Mouse (Mus musculus): Measurements from ENCODE around the gene Pax4. TPM values are rescaled to one million over a fixed set of nuclear protein-coding genes. Genes with fewer than 3 reads are reported as not detected.

The Pax4 gene
- polyA plus RNA-seq, 1 experiment from 2014 or later: not detected

- ATAC-seq (ENCODE audit: low FRiP score): no peak
- Histone ChIP-seq H3K9me3 (no peaks in the 10 kb centered on the region), H3K27me3 (no peaks in the 10 kb centered on the region), H3K36me3 (replicated peaks) (peaks cover 38% of the 10 kb centered on the region), H3K4me2 (peak overlapping the region; percentile 89), H3K9ac (no peak overlapping the region), H3K4me1 (peaks cover 31% of the 10 kb centered on the region), H3K27ac (no peak overlapping the region), H3K4me3 (replicated peaks) (no peak overlapping the region)
- WGBS: 81% methylated on average over 2 of the region's 2 CpGs
Observed at GRCm38 (mm10) chr6:28419673-28420072, 29.5 kb downstream of the Pax4 start.

- Histone ChIP-seq H3K4me2 (no peak overlapping the region), H3K27me3 (no peaks in the 10 kb centered on the region), H3K4me1 (peaks cover 24% of the 10 kb centered on the region), H3K9me3 (no peaks in the 10 kb centered on the region), H3K4me3 (replicated peaks) (no peak overlapping the region), H3K27ac (no peak overlapping the region), H3K9ac (no peak overlapping the region), H3K36me3 (replicated peaks) (peaks cover 38% of the 10 kb centered on the region)
- WGBS: 93% methylated on average over 14 of the region's 14 CpGs
- ATAC-seq (ENCODE audit: low FRiP score): no peak
Observed at GRCm38 (mm10) chr6:28418449-28418848, 30.7 kb downstream of the Pax4 start.

- H3K9me3 ChIP-seq: no peaks in the 10 kb centered on the region
- no peak for ATAC-seq (ENCODE audit: low FRiP score)
- no peak overlapping the region for H3K9ac ChIP-seq
- H3K4me3 ChIP-seq (replicated peaks): no peak overlapping the region
- 89% methylated on average over 4 of the region's 4 CpGs for WGBS
- H3K27ac ChIP-seq: no peak overlapping the region
- H3K4me1 ChIP-seq: peaks cover 20% of the 10 kb centered on the region
- no peaks in the 10 kb centered on the region for H3K27me3 ChIP-seq
- H3K36me3 ChIP-seq (replicated peaks): peaks cover 43% of the 10 kb centered on the region
- no peak overlapping the region for H3K4me2 ChIP-seq
Observed at GRCm38 (mm10) chr6:28416981-28417380, 32.2 kb downstream of the Pax4 start.

GRCm38 (mm10) chr6:28411236-28411635, 37.9 kb downstream of the Pax4 start:
- H3K9me3 ChIP-seq: no peaks in the 10 kb centered on the region
- no peak for ATAC-seq (ENCODE audit: low FRiP score)
- H3K4me2 ChIP-seq: no peak overlapping the region
- H3K4me3 ChIP-seq (replicated peaks): no peak overlapping the region
- 75% methylated on average over 2 of the region's 2 CpGs for WGBS
- peaks cover 15% of the 10 kb centered on the region for H3K36me3 ChIP-seq (replicated peaks)
- H3K4me1 ChIP-seq: no peaks in the 10 kb centered on the region
- H3K27me3 ChIP-seq: no peaks in the 10 kb centered on the region
- no peak overlapping the region for H3K9ac ChIP-seq
- H3K27ac ChIP-seq: no peak overlapping the region

GRCm38 (mm10) chr6:28410053-28410452, 39.1 kb downstream of the Pax4 start:
- Histone ChIP-seq H3K9ac (no peak overlapping the region), H3K4me1 (no peaks in the 10 kb centered on the region), H3K27me3 (no peaks in the 10 kb centered on the region), H3K36me3 (replicated peaks) (peaks cover 7% of the 10 kb centered on the region), H3K4me2 (no peak overlapping the region), H3K27ac (no peak overlapping the region), H3K4me3 (replicated peaks) (no peak overlapping the region), H3K9me3 (0 out of 2 replicates have a peak, but pooled peaks cover under 1% of the 10 kb centered on the region)
- 91% methylated on average over 9 of the region's 9 CpGs for WGBS
- no peak for ATAC-seq (ENCODE audit: low FRiP score)

- WGBS: 91% methylated on average over 4 of the region's 4 CpGs
- Histone ChIP-seq H3K9ac (no peak overlapping the region), H3K4me1 (peaks cover 24% of the 10 kb centered on the region), H3K4me2 (no peak overlapping the region), H3K27me3 (peaks cover 42% of the 10 kb centered on the region), H3K9me3 (0 out of 2 replicates have a peak, but pooled peaks cover 4% of the 10 kb centered on the region), H3K36me3 (replicated peaks) (no peaks in the 10 kb centered on the region), H3K4me3 (replicated peaks) (no peak overlapping the region), H3K27ac (no peak overlapping the region)
- no peak for ATAC-seq (ENCODE audit: low FRiP score)
Observed at GRCm38 (mm10) chr6:28399791-28400190, 49.4 kb downstream of the Pax4 start.

GRCm38 (mm10) chr6:28398726-28399125, 50.4 kb downstream of the Pax4 start:
- Histone ChIP-seq H3K36me3 (replicated peaks) (no peaks in the 10 kb centered on the region), H3K4me3 (replicated peaks) (no peak overlapping the region), H3K4me1 (peaks cover 24% of the 10 kb centered on the region), H3K9ac (no peak overlapping the region), H3K9me3 (0 out of 2 replicates have a peak, but pooled peaks cover 4% of the 10 kb centered on the region), H3K27ac (no peak overlapping the region), H3K27me3 (peaks cover 52% of the 10 kb centered on the region), H3K4me2 (no peak overlapping the region)
- no peak for ATAC-seq (ENCODE audit: low FRiP score)
- WGBS: 90% methylated on average over 3 of the region's 3 CpGs

- H3K4me1 ChIP-seq: peaks cover 24% of the 10 kb centered on the region
- under 1% methylated on average over 33 of the region's 33 CpGs for WGBS
- peak within 1 kb of the TSS; percentile 76 for H3K4me2 ChIP-seq
- peak within 1 kb of the TSS; percentile 83 for H3K27ac ChIP-seq
- peak; percentile 47; the same call in 1 of the 2 replicates for ATAC-seq (ENCODE audit: low FRiP score)
- H3K9ac ChIP-seq: peak within 1 kb of the TSS; percentile 53
- no peaks in the 10 kb centered on the region for H3K36me3 ChIP-seq (replicated peaks)
- H3K4me3 ChIP-seq (replicated peaks): peak within 1 kb of the TSS; percentile 47
- H3K27me3 ChIP-seq: peaks cover 58% of the 10 kb centered on the region
- 0 out of 2 replicates have a peak, but pooled peaks cover 4% of the 10 kb centered on the region for H3K9me3 ChIP-seq
Observed at GRCm38 (mm10) chr6:28397681-28398203, 51.4 kb downstream of the Pax4 start, which contains the start of gene Zfp800. Gene Zfp800, minus strand, starts transcription at chr6:28398005.

- Histone ChIP-seq H3K9me3 (0 out of 2 replicates have a peak, but pooled peaks cover 4% of the 10 kb centered on the region), H3K27ac (peak overlapping the region; percentile 83), H3K4me3 (replicated peaks) (peak overlapping the region; percentile 47), H3K4me1 (peaks cover 24% of the 10 kb centered on the region), H3K27me3 (peaks cover 64% of the 10 kb centered on the region), H3K36me3 (replicated peaks) (no peaks in the 10 kb centered on the region), H3K4me2 (peak overlapping the region; percentile 76), H3K9ac (peak overlapping the region; percentile 53)
- peak; percentile 71 for ATAC-seq (ENCODE audit: low FRiP score)
- WGBS: under 1% methylated on average over 19 of the region's 19 CpGs
Observed at GRCm38 (mm10) chr6:28396853-28397457, 52.2 kb downstream of the Pax4 start.

GRCm38 (mm10) chr6:28396051-28396852, 52.9 kb downstream of the Pax4 start:
- peak overlapping the region; percentile 7; the same call in 1 of the 2 replicates for H3K9ac ChIP-seq
- peak; percentile 57 for ATAC-seq (ENCODE audit: low FRiP score)
- H3K4me3 ChIP-seq (replicated peaks): peak overlapping the region; percentile 47
- 3% methylated on average over 15 of the region's 15 CpGs for WGBS
- no peaks in the 10 kb centered on the region for H3K36me3 ChIP-seq (replicated peaks)
- H3K27me3 ChIP-seq: peaks cover 62% of the 10 kb centered on the region
- 0 out of 2 replicates have a peak, but pooled peaks cover 4% of the 10 kb centered on the region for H3K9me3 ChIP-seq
- H3K4me2 ChIP-seq: peak overlapping the region; percentile 76
- H3K27ac ChIP-seq: peak overlapping the region; percentile 83; the same call in 1 of the 2 replicates
- H3K4me1 ChIP-seq: peaks cover 24% of the 10 kb centered on the region

Measured in forebrain, embryonic 12.5 days (tissue).